30 mouse cellular contexts compared by ENCODE assay signal in genomic region chr1:110118862-110119261, GRCm38 (mm10).
DNase-seq lines count a peak whose midpoint lies in the region; ATAC-seq and TF ChIP-seq lines count a peak whose summit lies in the region.
"Had no signal": no experiment of that assay in that cellular context is flagged by ENCODE, and none has a peak within 500 bp of the region (broad histone marks: within the 10 kb centered on the region; RNA-seq: fewer than 3 reads in every experiment).

No protein-coding gene starts in this region.

- H3K4me1 ChIP-seq in hindbrain, embryonic 11.5 days (replicated peaks; ENCODE audit: control insufficient read depth, insufficient read depth, low read length) = no peaks in the 10 kb centered on the region
- H3K4me1 ChIP-seq in hindbrain, embryonic 16.5 days (ENCODE audit: control insufficient read depth, insufficient read depth, low read depth, low read length) = no peaks in the 10 kb centered on the region
- H3K4me1 ChIP-seq in midbrain, embryonic 14.5 days (ENCODE audit: control insufficient read depth, insufficient read depth, low read length) = no peaks in the 10 kb centered on the region
- no peaks in the 10 kb centered on the region for H3K4me1 ChIP-seq in midbrain, postnatal 0 days (ENCODE audit: insufficient read depth, low read length)
- H3K4me1 ChIP-seq: embryonic facial prominence, embryonic 12.5 days; embryonic facial prominence, embryonic 15.5 days; heart, embryonic 12.5 days; heart, embryonic 15.5 days had no signal

- H3K27me3 ChIP-seq in hindbrain, embryonic 11.5 days (ENCODE audit: control insufficient read depth, insufficient read depth, low read length) = no peaks in the 10 kb centered on the region
- H3K27me3 ChIP-seq in hindbrain, embryonic 16.5 days (replicated peaks; ENCODE audit: control insufficient read depth, insufficient read depth, low read length) = no peaks in the 10 kb centered on the region
- no peaks in the 10 kb centered on the region for H3K27me3 ChIP-seq in midbrain, embryonic 14.5 days (ENCODE audit: control insufficient read depth, insufficient read depth, low read length)
- no peaks in the 10 kb centered on the region for H3K27me3 ChIP-seq in midbrain, postnatal 0 days (ENCODE audit: insufficient read depth, low read length)
- H3K27me3 ChIP-seq: CH12.LX; embryonic facial prominence, embryonic 12.5 days; embryonic facial prominence, embryonic 15.5 days; heart, embryonic 12.5 days; heart, embryonic 15.5 days; Patski had no signal

- no peak for ATAC-seq in hindbrain, embryonic 11.5 days (ENCODE audit: low FRiP score)
- no peak for ATAC-seq in hindbrain, embryonic 16.5 days
- ATAC-seq in midbrain, embryonic 14.5 days (ENCODE audit: low FRiP score, low TSS enrichment) = no peak
- ATAC-seq in midbrain, postnatal 0 days (ENCODE audit: low FRiP score) = no peak
- ATAC-seq: forebrain, embryonic 14.5 days; forebrain, postnatal 0 days; intestine, postnatal 0 days; Patski had no signal

- H3K9me3 ChIP-seq in hindbrain, embryonic 11.5 days (ENCODE audit: control insufficient read depth, low read length) = no peaks in the 10 kb centered on the region
- no peaks in the 10 kb centered on the region for H3K9me3 ChIP-seq in hindbrain, embryonic 16.5 days (ENCODE audit: control insufficient read depth, low read length)
- no peaks in the 10 kb centered on the region for H3K9me3 ChIP-seq in midbrain, embryonic 14.5 days (ENCODE audit: control insufficient read depth, low read length)
- no peaks in the 10 kb centered on the region for H3K9me3 ChIP-seq in midbrain, postnatal 0 days (ENCODE audit: low read length)
- H3K9me3 ChIP-seq: embryonic facial prominence, embryonic 12.5 days; embryonic facial prominence, embryonic 15.5 days; heart, embryonic 12.5 days; heart, embryonic 15.5 days; hindbrain, embryonic 10.5 days had no signal

- peak; percentile 6 for DNase-seq in hindbrain, embryonic 11.5 days (ENCODE audit: low spot score)
- DNase-seq in midbrain, embryonic 14.5 days = peak; percentile 14
- DNase-seq in midbrain, postnatal 0 days (ENCODE audit: low spot score) = no peak
- peak; percentile 1 for DNase-seq in mesoderm, embryonic 11.5 days (ENCODE audit: low read depth, low spot score)
- no peak for DNase-seq in thymus, adult 18-20 months
- DNase-seq: adrenal gland, adult 2 months; adrenal gland, postnatal 14 days; B cell, adult 2 months; cerebellum, adult 11-12 months; cerebellum, adult 8-10 months; cerebellum, postnatal 10 days; cerebellum, postnatal 36 days; forebrain, postnatal 0 days; gastrocnemius, adult 2 months; gastrocnemius, postnatal 25 days; heart, adult 18-20 months; heart, postnatal 10 days; heart, postnatal 36 days had no signal

- no peak overlapping the region for H3K9ac ChIP-seq in hindbrain, embryonic 11.5 days (ENCODE audit: low read depth, low read length)
- H3K9ac ChIP-seq in hindbrain, embryonic 16.5 days (ENCODE audit: low read depth, low read length) = no peak overlapping the region
- no peak overlapping the region for H3K9ac ChIP-seq in midbrain, embryonic 14.5 days (replicated peaks; ENCODE audit: low read length)
- H3K9ac ChIP-seq in midbrain, postnatal 0 days (replicated peaks; ENCODE audit: low read length, poor library complexity, severe bottlenecking) = no peak overlapping the region
- H3K9ac ChIP-seq: embryonic facial prominence, embryonic 12.5 days; embryonic facial prominence, embryonic 15.5 days; forebrain, postnatal 0 days; heart, embryonic 12.5 days; heart, embryonic 15.5 days; hindbrain, embryonic 14.5 days had no signal

- no peak overlapping the region for H3K4me3 ChIP-seq in hindbrain, embryonic 11.5 days (ENCODE audit: low read depth, low read length)
- H3K4me3 ChIP-seq in hindbrain, embryonic 16.5 days (ENCODE audit: low read length) = no peak overlapping the region
- no peak overlapping the region for H3K4me3 ChIP-seq in midbrain, embryonic 14.5 days (replicated peaks; ENCODE audit: low read depth, low read length)
- H3K4me3 ChIP-seq in midbrain, postnatal 0 days (ENCODE audit: low read depth, low read length) = no peak overlapping the region
- H3K4me3 ChIP-seq: embryonic facial prominence, embryonic 12.5 days; embryonic facial prominence, embryonic 15.5 days; gastrocnemius, adult 2 months; heart, embryonic 12.5 days; heart, embryonic 15.5 days; hindbrain, embryonic 10.5 days had no signal

- no peak overlapping the region for H3K27ac ChIP-seq in hindbrain, embryonic 11.5 days (ENCODE audit: low read depth, low read length)
- no peak overlapping the region for H3K27ac ChIP-seq in hindbrain, embryonic 16.5 days (ENCODE audit: low read depth, low read length)
- no peak overlapping the region for H3K27ac ChIP-seq in midbrain, embryonic 14.5 days (replicated peaks; ENCODE audit: low read depth, low read length)
- H3K27ac ChIP-seq in midbrain, postnatal 0 days (ENCODE audit: low read depth, low read length) = no peak overlapping the region
- H3K27ac ChIP-seq: embryonic facial prominence, embryonic 12.5 days; embryonic facial prominence, embryonic 15.5 days; gastrocnemius, adult 2 months; heart, embryonic 15.5 days; hindbrain, embryonic 10.5 days; hindbrain, embryonic 14.5 days had no signal

- no peak for TF ChIP-seq CTCF in midbrain, postnatal 0 days (IDR thresholded peaks at IDR 0.05)

- no peaks in the 10 kb centered on the region for H3K36me3 ChIP-seq in hindbrain, embryonic 11.5 days (ENCODE audit: control insufficient read depth, insufficient read depth, low read length)
- no peaks in the 10 kb centered on the region for H3K36me3 ChIP-seq in hindbrain, embryonic 16.5 days (ENCODE audit: control insufficient read depth, insufficient read depth, low read length)
- no peaks in the 10 kb centered on the region for H3K36me3 ChIP-seq in midbrain, embryonic 14.5 days (ENCODE audit: control insufficient read depth, insufficient read depth, low read length)
- H3K36me3 ChIP-seq in midbrain, postnatal 0 days (ENCODE audit: insufficient read depth, low read length) = no peaks in the 10 kb centered on the region
- H3K36me3 ChIP-seq: embryonic facial prominence, embryonic 12.5 days; embryonic facial prominence, embryonic 15.5 days; G1E; heart, embryonic 12.5 days; heart, embryonic 15.5 days; hindbrain, embryonic 10.5 days had no signal

- H3K4me2 ChIP-seq in hindbrain, embryonic 11.5 days (replicated peaks; ENCODE audit: low read depth, low read length) = no peak overlapping the region
- H3K4me2 ChIP-seq in hindbrain, embryonic 16.5 days (ENCODE audit: low read length) = no peak overlapping the region
- H3K4me2 ChIP-seq in midbrain, embryonic 14.5 days (ENCODE audit: low read length) = no peak overlapping the region
- H3K4me2 ChIP-seq in midbrain, postnatal 0 days (ENCODE audit: low read depth, low read length, poor library complexity, severe bottlenecking) = no peak overlapping the region
- H3K4me2 ChIP-seq: embryonic facial prominence, embryonic 12.5 days; embryonic facial prominence, embryonic 15.5 days; heart, embryonic 12.5 days; heart, embryonic 15.5 days; hindbrain, embryonic 14.5 days had no signal

- 37% methylated on average over 1 of the region's 1 CpGs for WGBS in hindbrain, embryonic 11.5 days
- 6% methylated on average over 1 of the region's 1 CpGs for WGBS in hindbrain, embryonic 16.5 days
- 7% methylated on average over 1 of the region's 1 CpGs for WGBS in midbrain, embryonic 14.5 days
- WGBS in midbrain, postnatal 0 days = 8% methylated on average over 1 of the region's 1 CpGs

Comparison
In these comparisons a context has a peak if more than half of its experiments do, and no peak if none do; other contexts are left out.
1. DNase-seq: peak in hindbrain, embryonic 11.5 days (single experiment), midbrain, embryonic 14.5 days (single experiment) and mesoderm, embryonic 11.5 days (single experiment); none in midbrain, postnatal 0 days (single experiment) and thymus, adult 18-20 months (0 of 2).